Mouse (Mus musculus) left cerebral cortex, adult 8-10 months (tissue): ENCODE measurements around the gene Rpgrip1. TPM values are rescaled to one million over a fixed set of nuclear protein-coding genes. Genes with fewer than 3 reads are reported as not detected.
"Not testable (repeated sequence)": the region's sequence is repeated elsewhere in the genome, so short reads cannot be mapped to it uniquely, and the experiment has no call there.

Source experiments
- DNase-seq, 2 experiments: peaks; one replicate each; pipeline ENCODE4 v3.0.0; 2022; ENCODE audit warnings: low spot score in 2 of 2
- total RNA-seq, 4 experiments: library from RNA; stranded (reverse); gene quantifications; 2 replicates each; pipeline ENCODE4 v1.2.4; 2022

Gene Rpgrip1
- 1 to 10 TPM in 3 of 4 experiments, under 1 TPM in 1; 0.91 to 3.1 (median 2.6) TPM for total RNA-seq

DNA sequence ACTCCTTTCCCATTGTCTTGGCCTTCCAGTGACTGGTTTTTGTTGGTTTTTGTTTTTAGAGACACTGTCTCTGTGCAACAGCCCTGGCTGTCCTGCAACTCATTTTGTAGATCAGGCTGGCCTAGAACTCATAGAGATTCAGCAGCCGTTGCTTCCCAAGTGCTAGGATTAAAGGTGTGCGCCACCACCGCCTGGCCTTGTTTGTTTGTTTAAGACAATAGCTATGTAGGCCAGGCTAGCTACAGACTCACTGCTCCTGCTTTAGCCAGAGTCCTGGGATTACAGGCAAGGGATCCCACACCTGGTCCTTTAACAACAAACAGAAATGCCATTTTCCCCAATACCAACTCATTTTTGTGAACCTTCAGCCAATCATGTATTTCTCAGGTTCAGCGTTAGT lies at the start of gene Rpgrip1:
TSS of gene Rpgrip1 (plus strand) at position 359 of the 400 bp plus-strand sequence.
- no peak for DNase-seq

DNA sequence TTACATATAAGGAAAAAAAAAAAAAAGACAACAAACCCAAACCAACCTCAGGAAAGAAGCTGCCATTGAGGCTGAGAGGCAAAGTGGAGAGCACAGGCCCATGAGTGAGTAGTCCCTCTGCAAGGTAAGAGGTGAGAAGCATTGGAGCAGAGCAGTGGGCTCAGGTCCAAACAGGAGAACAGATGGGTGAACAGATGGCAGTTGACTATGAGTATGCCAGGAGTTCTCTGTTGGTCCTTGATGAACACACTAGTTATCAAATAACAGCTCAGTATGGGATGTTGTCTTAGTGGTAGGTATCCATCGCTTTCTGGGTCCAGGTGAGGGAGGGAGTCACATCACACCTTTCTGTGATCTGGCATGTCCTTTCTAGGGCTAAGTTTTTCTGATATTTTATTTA lies 49.7 kb upstream of the Rpgrip1 start:
- DNase-seq = no peak

DNA sequence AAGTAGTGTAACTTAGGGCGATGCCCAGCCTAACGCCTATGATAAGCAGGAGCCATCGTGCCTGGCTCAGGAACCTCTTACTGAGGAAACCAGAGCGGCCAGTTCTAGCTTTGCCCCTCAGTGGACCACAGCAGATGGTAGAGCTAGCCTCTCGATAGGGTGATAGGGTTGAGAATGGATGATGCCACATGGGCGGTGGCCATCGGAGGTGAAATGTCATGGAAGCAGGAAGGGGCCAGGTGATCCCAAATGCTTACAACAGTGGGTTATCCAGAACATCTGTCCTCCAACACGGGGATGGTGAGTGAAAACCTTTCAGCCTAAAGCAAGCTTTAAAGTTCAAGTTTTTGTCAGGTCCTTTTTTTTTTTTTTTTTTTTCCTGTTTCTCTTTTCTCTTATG lies 48.7 kb upstream of the Rpgrip1 start:
- no peak for DNase-seq

DNA sequence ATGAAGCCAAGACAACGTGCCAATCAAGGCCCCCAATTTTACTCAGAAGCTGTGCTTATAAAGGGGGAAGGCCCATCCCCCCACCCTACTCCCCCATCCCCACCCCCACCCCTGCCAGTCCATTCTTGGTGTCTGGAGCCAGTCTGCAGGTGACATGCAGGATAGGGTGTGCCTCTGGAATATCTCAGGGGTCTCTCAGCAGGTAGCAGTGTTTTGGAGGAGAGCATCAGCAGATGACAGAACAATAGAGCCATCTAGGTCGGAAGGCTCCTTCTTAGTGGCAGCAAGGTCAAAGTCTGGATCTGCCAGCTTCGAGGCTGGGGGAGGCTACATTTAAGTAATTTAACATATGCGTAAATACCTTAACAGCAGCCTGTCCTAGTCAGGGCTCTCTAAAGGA lies 44.4 kb upstream of the Rpgrip1 start:
- no peak for DNase-seq

DNA sequence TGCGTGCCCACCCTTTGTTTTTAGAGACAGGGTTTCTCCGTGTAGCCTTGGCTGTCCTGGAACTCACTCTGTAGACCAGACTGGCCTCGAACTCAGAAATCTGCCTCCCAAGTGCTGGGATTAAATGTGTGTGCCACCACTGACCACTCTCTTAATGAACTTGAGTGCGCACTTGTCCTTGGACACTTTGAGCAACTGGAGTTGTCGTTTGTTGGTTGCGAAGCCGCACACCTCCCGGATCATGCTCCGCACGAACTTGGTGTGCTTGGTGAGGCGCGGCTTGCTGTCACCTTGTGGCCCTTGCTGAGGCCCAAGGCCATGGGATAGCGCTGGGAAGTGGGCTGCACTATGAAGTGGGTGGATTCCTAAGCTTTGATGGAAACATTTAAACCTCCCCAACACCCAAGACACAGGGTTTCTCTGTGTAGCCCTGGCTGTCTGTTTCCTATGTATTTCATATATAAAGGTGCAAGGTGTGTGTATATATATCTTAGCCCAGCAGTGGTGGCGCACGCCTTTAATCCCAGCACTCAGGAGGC lies 38.8 kb upstream of the Rpgrip1 start:
- DNase-seq = no peak

DNA sequence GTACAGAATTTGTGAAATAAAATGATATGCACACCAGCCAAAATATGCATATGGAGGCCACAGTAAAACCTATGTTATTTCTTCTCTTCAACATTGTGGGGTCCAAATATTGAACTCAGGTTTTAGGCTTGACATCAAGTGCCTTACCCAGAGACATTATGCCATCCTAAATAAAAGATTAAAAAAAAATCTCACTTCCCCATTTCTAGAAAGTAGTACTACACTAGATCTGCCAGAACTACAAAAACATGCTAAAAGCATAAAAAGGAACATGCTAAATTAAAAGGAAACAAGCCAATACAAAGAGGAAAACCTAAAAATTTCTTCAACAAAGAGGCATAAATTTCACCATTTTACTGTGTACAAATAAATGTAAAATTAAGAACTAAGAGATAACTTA lies 27.4 kb upstream of the Rpgrip1 start:
- DNase-seq = no peak

DNA sequence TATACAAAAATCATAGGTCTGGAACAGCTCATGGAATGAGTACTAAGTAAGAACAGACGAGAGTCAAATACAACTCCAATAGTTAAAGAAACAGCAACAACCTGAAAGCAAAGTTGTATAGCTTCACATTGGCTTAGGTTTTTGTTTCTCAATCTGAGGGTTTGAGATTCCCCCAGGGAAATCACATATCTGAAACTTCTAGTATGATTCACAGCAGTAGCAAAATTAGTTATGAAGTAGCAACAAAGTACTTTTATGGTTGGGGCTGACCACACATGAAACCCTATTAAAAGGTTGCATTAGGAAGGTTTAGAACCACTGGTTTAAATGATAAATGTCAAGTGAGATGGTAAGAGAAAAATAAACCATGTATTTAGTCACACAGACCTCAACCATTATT lies 16.0 kb upstream of the Rpgrip1 start:
- DNase-seq = no peak

DNA sequence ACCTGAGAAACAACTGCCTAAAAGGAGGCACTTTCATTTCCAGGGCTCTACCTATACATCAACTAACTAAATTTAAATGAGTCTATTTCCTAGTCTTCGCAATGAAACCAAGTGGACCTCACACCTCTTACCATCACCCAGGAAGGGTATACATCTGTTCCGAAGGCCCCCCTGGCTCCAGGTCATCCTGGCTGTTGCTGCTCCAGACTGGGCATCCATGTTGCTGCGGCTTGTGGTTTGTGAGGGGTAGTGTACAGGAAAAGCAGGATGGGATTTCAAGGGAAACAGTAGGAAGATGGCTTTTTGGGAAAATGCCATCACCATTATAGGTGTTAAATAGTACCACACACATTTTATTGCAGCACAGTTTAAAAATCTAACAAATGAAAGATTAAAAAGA lies 13.3 kb upstream of the Rpgrip1 start:
- not testable (repeated sequence) for DNase-seq

DNA sequence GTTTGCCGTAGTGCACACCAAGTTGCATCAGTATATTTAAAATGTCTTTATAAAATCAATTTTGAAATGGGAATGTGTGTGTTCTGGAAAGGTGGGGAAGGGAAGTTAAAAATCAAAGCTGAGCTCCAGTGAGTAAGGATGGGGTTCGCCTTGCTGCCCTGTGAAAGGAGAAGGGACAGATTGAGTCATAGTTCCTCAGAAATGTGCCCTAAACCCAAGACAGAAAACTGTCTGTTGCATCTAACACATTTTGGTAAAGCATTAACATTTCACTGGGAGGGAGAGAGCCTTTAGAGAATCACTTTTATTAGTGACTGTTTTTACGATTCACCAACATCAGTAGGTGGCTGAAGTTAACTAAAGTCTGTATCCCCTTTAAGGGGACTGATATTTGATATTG lies 12.1 kb upstream of the Rpgrip1 start:
- DNase-seq = not testable (repeated sequence)

DNA sequence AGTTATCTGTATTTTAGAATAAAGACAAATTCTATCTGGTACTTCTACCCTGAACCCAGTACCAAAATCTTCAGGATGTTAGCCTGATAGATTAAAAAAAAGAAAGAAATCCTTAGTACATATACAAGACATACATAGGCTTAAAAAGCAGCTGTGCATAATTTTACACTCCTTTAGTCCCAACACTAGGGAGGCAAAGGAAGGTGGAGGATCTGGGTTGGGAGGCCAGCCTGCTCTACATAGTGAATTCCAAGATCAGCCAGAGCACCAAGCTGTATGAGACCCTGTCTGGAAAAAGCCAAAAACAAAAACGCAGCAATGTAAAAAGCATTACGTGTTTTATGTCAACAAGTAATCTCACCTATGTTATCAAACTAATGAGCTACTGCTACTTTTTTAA lies 10.9 kb upstream of the Rpgrip1 start:
- DNase-seq = no peak

DNA sequence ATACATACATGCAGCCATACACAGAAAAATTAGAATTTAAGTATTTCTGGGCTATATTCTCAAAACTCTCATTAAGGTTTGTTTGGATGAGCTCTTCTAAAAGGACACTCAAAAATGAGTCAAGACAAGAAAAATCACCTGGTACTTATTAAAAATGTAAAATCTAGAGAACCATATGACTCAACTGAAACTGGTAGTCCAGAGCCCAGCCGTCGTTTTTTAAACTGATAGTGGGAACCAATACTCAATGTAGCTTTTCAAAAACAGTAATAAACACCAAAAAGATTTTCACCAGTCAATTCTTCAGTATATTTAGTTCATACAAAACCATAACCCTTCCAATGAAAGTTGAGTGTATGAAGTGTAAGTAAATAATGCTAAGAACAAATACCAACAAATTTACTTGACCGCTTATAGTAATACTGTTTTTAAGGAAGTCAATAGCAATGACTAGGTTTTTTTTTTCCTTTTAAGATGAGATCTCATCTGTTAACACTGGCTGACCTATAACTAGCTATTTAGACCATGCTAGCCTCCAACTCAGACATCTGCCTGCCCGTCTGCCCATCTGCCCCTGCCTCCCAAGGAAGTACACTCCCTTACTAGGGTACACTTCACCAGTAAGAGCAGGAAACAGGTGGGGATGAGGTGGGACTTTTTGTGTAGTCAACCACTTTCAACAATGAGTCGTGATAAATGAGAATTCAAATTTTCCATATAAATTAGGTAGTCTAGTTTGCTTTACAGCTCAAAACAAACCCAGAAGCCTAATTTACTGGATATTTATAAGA lies 10.1 kb upstream of the Rpgrip1 start:
- no peak for DNase-seq

DNA sequence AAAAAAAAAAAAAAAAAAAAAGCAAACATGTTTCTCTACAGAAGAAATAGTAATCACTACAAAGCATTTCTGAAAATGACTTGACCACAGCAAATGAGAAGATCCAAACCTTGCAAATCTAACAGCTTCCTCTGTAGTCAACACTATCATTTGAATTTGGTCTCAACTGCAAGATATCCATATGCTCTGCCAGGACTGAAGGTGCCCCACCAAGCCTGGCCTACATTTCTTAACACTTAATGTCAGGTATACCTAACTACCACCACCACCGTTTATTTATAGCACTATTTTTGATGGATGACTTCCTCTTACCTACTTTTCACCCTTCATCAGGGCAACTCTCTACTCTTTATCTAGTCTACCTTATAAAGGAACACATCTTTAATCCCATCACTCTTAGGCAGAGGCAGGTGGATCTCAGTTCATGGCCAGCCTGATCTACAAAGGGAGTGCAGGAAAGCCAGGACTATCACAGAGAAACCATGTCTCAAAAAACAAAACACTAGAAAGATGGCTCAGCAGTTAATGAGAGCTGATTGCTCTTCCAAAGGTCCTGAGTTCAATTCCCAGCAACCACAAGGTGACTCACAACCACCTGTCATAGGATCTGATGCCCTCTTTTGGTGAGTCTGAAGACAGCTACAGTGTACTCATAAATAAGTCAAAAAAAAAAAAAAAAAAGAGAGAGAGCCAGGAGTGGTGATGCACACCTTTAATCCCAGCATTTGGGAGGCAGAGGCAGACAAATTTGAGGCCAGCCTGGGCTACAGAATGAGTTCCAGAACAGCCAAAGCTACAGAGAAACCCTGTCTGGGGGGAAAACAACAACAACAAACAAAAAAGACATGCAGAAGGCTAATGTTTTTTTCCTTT lies 9.0 kb upstream of the Rpgrip1 start:
- no peak for DNase-seq

DNA sequence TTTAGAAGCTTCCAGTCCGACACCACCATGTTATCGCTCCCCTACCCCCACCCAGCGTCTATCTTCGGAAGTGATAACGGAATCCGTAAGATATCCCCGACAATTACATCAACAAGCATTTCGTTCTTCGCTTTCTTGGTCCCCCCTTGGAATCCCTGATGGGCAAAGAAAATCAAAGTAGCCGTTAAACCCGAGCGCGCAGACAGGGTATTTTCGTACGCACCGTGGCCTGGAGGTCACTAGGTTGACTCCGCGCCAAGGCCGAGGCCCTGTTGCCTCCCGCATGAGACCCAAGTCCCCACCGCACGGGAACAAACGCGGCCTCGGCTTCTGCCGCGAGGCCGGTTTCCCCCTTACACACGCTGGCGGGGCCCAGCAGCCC lies 7.0 kb upstream of the Rpgrip1 start:
- no peak for DNase-seq

DNA sequence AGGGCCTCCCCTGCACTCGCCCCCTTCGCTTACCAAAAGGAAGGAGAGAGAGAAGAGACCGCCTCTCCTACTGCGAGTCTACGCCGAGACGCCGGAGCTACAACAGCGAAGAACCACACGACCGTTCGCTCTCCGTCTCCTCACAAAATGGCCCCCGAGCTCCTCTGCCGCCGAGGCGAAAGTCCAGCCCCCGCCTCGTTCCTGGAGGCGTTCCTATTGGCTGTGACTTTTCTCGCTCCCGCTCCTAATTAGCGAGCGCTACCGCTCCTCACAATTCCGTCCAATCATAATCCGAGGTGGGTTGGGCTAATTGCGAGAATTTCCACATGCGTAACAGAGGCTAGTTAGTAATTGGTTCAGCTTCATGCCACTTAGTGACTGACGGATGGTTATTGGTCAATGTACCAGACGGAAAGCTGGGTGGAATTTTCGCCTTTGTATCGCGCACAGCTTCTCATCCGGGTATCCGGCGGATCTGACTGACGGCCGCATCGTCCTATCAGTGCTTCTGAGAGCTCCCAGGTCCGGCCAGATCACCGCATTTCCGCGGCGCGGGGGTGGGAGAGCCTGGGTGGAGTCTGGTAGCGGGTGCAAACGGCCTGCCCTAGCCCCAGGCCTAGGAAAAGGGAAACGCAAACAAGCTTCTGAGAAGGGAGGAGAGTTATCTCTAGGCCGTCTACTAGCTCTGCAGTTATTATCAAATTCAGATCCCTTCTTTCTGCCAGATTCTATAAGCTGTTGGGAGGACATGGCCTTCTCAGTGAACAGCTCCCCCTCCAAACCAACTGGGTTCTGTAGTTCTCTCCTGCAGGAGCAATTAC lies 6.4 kb upstream of the Rpgrip1 start, which contains the start of gene Hnrnpc:
TSS of gene Hnrnpc (minus strand) at position 173 of the 821 bp plus-strand sequence.
- DNase-seq = peak; percentile 100

DNA sequence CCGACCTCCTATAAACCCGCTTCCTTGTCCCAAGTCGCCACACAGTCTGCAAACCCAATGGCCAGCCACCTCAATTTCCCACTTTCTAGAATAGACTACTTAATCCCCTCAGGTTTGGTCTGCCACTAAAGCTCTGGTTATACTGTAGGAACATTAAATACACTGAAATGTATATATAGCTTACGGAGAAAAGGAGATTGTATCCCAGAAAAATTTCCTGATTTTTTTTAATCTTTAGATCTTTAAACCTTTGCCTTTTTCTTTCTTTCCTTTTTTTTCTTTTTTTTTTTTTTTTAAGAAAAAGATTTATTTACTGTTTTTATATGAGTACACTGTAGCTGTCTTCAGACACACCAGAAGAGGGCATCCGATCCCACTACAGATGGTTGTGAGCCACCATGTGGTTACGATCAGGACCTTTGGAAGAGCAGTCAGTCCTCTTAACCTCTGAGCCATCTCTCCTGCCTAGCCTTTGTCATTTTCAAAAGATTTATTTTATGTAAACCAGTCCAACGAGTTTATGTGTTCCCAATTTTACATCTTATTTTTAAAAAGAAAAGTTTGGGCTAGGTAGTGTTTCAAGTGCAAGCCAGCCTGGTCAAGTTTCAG lies 5.7 kb upstream of the Rpgrip1 start:
- no peak for DNase-seq

DNA sequence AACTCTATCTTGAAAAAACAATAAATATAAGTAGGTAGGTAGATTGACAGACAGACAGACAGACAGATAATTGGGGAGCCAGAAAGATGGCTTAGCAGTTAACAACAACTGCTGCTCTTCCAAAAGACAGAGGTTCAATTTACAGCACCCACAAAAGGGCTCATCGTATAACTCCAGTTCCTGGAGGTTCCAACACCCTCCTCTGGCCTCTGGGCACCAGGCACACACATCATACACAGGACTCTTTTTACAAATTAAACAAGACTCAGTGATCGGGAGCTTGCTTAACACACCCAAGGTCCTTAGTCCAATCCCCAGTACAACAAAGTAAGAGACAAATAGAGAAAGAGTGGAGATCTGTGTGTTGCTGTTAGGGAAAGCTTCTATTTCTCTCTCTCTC lies 5.2 kb upstream of the Rpgrip1 start:
- no peak for DNase-seq

DNA sequence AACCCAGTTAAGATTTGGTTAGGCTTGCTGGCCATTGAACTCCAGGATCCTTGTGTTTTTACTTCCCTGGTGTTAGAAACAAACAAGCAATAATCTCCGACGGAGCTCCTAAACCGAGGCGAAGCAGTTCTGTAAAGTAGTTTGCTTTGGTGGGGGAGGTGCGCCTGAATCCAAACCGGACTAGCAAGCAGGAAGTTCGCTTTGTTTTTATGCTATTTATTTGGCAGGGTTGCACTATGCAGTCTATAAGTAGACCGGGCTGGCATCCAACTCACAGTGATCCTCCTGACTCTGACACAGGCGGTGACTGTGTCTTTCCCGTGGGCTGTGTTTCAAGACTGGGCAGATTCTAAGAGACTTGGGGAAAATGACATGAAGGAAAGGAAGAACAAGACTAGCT lies 3.8 kb upstream of the Rpgrip1 start:
- DNase-seq = peak in 1 of 2 experiments; percentile 57

DNA sequence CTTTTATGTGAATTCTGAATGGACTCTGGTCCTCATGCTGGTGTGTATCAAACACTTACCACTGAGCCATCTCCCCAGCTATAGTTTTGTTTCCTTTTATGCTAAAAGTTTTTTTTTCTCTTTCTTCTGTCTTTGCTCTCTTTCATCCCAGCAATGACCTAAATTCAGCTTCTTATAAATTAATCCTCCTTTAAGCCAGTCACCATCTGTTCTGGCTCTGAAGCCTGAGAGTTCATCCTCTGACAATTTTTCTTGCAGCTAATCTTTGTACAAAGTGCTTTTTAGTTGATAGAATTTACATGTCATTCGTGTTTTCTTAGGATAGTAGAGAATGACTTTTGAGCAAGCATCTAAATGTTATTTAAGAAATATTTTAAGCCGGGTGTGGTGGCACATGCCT lies 2.5 kb upstream of the Rpgrip1 start:
- DNase-seq = no peak

DNA sequence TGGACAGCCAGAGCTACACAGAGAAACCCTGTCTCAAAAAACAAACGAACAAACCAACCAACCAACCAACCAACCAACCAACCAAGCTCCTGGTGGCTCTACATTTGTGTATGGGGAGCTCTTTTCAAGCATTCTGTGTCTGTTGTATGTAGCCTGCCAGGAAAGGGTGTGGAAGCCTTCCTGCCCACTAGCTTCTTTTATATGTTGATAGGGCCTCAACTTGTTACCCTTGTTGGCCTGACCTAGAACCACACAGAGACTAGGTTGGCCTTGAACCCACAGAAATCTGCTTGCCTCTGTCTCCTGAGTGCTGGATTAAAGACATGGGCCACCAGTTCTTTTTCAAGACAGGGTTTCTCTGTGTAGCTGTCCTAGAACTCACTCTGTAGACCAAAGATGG lies 3.6 kb downstream of the Rpgrip1 start:
- no peak for DNase-seq

DNA sequence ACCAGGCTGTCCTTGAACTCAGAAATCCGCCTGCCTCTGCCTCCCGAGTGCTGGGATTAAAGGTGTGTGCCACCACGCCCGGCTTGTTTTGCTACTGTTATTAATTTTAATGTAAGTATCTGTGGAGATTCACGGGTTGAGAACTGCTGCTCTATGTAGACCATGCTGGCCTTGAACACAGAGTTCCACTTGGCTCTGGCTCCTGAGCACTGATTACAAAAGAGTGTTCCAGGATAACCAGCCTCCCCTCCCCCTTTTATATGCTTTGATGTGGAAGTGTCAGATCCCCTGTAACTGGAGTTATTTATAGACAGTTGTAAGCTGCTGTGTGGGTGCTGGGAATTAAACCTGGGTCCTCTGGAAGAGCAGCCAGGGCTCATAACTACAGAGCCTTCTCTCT lies 6.7 kb downstream of the Rpgrip1 start:
- no peak for DNase-seq

DNA sequence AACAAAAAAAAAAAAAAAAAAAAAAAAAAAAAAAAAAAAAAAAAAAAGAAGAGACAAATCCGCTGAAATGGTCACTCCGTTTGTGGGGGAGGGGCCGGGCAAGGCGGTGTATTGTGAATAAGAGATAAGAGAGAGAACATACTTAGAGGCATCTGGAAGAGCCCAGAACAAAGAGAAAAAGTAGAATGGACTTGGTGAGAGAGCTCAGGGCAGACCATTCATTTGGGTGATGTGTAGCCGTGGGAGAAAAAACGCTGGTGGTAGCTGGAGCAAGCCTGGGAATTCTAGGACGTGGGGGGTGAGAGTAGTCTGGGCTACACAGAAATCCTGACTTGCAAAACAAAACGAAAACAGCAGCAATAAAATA lies 7.9 kb downstream of the Rpgrip1 start:
- no peak for DNase-seq
